Mouse (Mus musculus) spleen, postnatal 10 days (tissue): ENCODE results near the gene Dusp8.

Source experiments
- DNase-seq, 2 experiments: peaks; one replicate each; pipeline ENCODE4 v3.0.0; 2021 to 2022; ENCODE audit warnings: low spot score in 2 of 2

Gene Dusp8

DNA sequence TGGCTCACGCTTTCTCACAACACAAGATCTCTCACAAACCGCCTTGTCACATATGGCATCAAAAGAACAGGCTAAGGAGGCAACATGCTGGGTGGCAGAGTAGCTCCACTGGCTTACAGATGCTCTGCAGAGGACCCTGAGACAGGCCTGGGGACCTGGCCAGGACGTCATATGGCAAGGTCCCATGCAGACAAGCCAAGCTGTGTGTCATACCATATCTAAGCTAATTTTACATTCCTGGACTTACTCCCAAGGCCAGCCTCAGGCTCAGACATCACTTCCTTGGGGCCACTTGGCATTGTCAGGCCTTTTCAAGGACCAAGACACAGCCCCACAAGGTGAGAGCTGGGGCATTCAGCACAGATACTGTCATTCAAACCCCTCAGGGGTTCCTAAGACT lies 40.2 kb downstream of the Dusp8 start:
- DNase-seq: no peak

DNA sequence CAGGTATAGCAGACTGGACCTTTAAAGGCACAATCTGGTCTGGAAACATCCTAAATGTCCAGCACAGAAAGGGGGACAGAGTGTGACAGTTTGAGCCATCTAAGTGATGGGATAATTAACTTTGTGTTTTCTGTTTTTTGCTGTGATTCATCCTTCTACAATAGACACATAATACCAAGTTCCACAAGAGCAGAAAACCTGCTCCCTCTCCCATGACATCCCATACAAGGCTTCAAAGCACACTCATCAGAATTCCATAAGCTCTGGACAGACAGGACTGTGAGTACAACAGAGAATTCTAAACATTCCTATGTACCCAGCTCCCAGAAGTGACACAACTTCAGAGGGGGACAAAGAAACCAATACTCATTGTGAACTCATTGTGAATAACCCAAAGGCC lies 45.1 kb downstream of the Dusp8 start:
- DNase-seq: no peak

DNA sequence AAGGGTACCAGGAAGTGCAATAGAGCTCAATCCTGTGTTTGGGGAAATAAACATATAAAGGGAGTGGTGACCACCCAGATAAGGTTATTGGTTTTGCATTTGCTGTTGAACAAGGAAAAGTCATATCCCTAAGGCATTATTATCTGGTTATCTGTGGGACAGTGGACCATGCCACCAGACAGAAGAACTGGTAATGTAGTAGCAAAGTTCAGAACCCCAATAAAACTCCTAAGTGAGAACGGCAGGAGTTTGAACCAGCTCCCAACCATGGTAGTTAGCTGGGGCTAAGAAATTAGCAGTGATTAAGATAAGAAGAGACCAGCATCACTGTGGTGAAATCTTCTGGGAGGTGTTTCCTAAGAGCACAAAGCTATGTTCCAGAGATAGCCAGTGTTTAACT lies 49.7 kb downstream of the Dusp8 start:
- DNase-seq: no peak

DNA sequence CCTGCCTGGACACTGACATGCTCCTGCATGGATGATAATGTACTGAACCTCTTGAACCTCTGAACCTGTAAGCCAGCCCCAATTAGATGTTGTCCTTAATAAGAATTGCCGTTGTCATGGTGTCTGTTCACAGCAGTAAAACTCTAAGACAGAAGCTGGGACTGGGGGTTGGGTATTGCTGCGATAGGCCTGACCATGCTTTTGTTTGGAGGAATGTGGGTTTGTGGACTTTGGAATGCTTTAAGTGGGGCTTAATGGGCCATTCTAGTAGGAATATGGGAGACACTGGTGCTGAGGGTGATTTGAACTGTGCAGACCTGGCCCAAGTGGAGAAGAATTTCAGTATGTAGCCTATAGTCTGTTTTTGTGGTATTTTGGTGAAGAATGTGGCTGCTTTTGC lies 50.3 kb downstream of the Dusp8 start:
- no peak for DNase-seq

DNA sequence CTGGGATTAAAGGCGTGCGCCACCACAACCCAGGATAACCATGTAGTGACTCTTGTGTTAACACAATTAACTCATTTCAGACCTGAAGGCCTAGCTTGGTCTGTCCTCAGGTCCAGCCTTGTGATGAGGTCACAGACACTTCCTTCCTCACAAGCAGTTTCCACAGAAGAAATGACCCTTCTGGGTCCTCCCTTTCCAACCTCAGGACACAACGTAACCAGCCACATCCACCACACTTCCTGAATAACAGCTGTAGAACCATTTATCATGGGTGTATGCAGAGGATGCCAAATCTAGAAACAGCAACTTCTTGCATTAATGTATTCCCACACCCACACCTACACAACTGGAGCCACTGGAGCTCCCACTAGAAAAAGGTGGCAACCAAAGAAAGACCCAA lies 54.9 kb downstream of the Dusp8 start:
- DNase-seq: no peak

DNA sequence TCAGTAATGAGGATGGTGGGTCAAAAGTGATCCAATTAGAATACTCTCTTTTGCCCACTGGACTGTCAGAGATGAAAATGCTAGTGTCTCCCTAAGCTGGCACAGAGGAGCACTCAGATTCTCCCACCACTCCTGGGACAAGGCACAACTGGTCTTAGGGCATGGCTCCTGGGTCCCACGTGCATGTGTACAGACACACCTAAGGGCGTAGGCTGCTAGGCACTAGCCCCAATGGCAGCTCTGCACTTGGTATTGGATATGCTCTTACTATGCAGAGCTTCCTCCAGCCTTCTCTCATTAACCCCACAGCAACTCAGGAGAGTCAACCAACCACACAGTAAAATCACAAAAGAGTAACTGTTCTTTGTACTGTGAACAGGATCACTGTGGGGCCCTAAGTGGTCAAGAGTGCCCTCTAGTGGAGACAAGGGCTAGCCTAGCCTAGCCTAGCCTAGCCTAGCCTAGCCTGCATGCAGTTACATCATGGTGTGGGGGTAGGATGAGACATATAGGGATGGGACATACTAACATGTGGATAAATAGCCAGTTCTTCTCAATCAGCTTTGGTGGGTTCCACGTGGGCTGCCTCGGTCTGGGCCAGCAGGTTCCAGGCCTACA lies 58.0 kb downstream of the Dusp8 start:
- DNase-seq: peak; percentile 39 to 69

DNA sequence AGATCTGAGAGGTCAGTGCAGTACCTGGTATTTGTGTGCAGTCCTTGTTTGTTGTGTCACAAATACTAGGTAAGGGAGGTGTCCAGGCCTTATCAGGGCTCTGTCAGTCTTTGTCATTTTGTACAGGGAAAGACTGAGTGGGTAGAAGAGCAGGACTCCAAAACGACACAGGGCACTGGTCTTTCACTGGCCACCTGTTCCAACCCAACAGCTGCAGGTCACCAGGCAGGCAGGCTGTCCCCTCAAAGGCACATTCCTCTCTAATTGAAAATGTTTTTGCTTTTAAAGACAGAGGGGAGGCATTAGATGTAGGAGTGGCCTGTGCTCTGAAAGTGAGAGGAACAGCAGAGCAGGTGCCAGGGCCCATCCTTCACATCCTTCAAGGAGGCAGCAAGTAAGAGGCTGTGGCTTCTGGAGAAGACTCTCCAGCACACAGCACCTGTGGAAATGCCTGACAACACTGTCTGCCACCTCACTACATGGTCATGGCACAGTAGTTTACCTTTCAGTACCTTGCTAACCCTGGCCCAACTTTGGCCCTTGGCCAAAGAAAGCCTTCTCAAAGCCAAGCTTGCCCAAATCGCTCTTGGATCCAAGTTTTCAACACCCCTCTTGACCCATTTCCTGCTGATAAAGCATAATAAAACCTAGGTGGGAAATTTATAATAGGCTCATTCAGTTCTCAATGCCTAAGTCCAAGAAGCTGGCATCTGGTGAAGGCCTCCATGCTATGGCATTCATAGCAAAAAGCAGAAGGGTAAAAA lies 60.4 kb downstream of the Dusp8 start:
- DNase-seq: no peak

DNA sequence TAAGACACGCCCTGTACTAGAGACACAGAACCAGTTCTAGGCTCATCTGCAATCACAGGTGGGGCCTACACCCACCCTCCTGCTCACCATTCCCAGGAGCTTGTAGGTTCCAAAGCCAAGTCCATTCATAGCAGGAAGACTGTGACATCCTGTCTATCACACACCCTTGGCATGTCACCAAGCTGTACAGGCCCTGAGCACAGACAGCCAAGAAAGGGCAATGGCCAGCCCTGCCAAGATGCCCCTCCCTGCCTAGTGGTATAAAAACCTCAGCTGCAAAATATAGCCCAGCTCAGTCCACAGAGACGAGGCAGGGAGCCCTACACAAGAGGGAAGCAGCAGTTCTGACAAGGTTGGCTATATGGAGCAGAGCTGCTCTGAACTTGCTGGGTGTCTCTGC lies 61.4 kb downstream of the Dusp8 start:
- no peak for DNase-seq

DNA sequence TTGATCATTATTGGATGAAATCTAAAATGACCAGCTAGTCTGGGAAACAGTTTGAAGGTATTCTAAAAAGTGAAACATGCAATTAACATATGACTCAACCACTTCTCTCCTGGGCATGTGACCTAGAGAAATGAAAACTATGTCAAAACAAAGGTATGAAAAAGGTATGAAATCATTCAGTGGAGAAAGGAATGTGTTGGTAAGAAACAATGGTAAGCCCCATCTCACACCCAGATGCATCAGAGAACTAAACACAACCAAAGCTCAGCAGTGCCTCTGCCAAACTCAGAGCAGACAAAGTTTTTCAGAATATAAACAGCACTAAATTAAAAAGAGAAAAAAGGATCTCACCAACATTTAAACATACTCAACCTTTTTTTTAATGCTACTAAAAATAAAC lies 65.6 kb downstream of the Dusp8 start:
- DNase-seq: no peak
